Mouse (Mus musculus) lung, embryonic 14.5 days (tissue): ENCODE measurements around the gene Scgb1c1. TPM values are rescaled to one million over a fixed set of nuclear protein-coding genes. Genes with fewer than 3 reads are reported as not detected.

ENCODE experiments used
- ATAC-seq: fragments of 200-750 bp; cut with Nextera tagmentation; 2 replicates; pipeline ENCODE4 v1.8.0; 2017; ENCODE audit warnings: mild to moderate bottlenecking, moderate TSS enrichment, moderate library complexity; ENCODE audit not compliant: insufficient read depth
- DNase-seq: peaks from one replicate; pipeline ENCODE4 v3.0.0-alpha.2; 2015
- H3K27ac ChIP-seq: fragments of 300-500 bp; sonication (generic); 2 replicates; pipeline ENCODE4 v1.5.1; 2014; ENCODE audit warnings: low read depth, mild to moderate bottlenecking, moderate library complexity
- H3K27me3 ChIP-seq: fragments of 300-500 bp; sonication (generic); 2 replicates; pipeline ENCODE4 v1.6.1; 2014; ENCODE audit warnings: low read length, control low read depth; ENCODE audit not compliant: insufficient read depth
- H3K36me3 ChIP-seq: fragments of 300-500 bp; sonication (generic); 2 replicates; pipeline ENCODE4 v1.6.1; 2014; ENCODE audit warnings: control low read depth; ENCODE audit not compliant: insufficient read depth
- H3K4me1 ChIP-seq: fragments of 300-500 bp; sonication (generic); 2 replicates; pipeline ENCODE4 v1.6.1; 2014; ENCODE audit warnings: antibody characterized with exemption, control low read depth; ENCODE audit not compliant: insufficient read depth
- H3K4me2 ChIP-seq: fragments of 300-500 bp; sonication (generic); 2 replicates; pipeline ENCODE4 v1.6.1; 2014; ENCODE audit warnings: mild to moderate bottlenecking
- H3K4me3 ChIP-seq: fragments of 300-500 bp; sonication (generic); 2 replicates; pipeline ENCODE4 v1.5.1; 2014; ENCODE audit warnings: low read depth, low read length
- H3K9ac ChIP-seq: fragments of 300-500 bp; sonication (generic); 2 replicates; pipeline ENCODE4 v1.6.1; 2014
- H3K9me3 ChIP-seq: fragments of 300-500 bp; sonication (generic); 2 replicates; pipeline ENCODE4 v1.6.1; 2016; ENCODE audit warnings: low read depth, low read length, control low read depth
- CTCF ChIP-seq: IDR thresholded peaks from 2 replicates; pipeline ENCODE4 v1.5.1; 2016; ENCODE audit warnings: antibody characterized with exemption, low read depth
- WGBS: fragments of 180-500 bp; shearing (Covaris S2); extraction: QIAGEN DNeasy Blood & Tissue Kit; methylation state at CpG from one replicate; pipeline ENCODE4 v1.1.7; 2014; 5-methylcytosine and 5-hydroxymethylcytosine counted together
- polyA plus RNA-seq: library from polyadenylated mRNA; unstranded; fragments of >200 nt; fragmentation: Nextera tagmentation; extraction: Ambion mirVana; gene quantifications from 2 replicates; pipeline ENCODE4 v1.2.1, GENCODE M21; 2014

Scgb1c1 gene
- polyA plus RNA-seq, 1 experiment from 2014 or later = not detected

- H3K9me3 ChIP-seq = no peaks in the 10 kb centered on the region
- WGBS = 70% methylated on average over 7 of the region's 7 CpGs
- no peaks in the 10 kb centered on the region for H3K36me3 ChIP-seq
- no peak overlapping the region for H3K9ac ChIP-seq
- H3K27me3 ChIP-seq = peaks cover 7% of the 10 kb centered on the region; the same call in 1 of the 2 replicates
- no peak for TF ChIP-seq CTCF
- DNase-seq (no peak), ATAC-seq (no peak)
- no peak overlapping the region for H3K4me2 ChIP-seq
- H3K4me3 ChIP-seq = no peak overlapping the region
- H3K4me1 ChIP-seq = no peaks in the 10 kb centered on the region
- H3K27ac ChIP-seq = no peak overlapping the region
These were observed 1.5 kb upstream of the Scgb1c1 start for GRCm38 (mm10) chr7:140843806-140844205.

- Histone ChIP-seq H3K9ac (no peak overlapping the region), H3K4me2 (no peak overlapping the region), H3K9me3 (no peaks in the 10 kb centered on the region), H3K27me3 (peaks cover 7% of the 10 kb centered on the region; the same call in 1 of the 2 replicates), H3K4me1 (no peaks in the 10 kb centered on the region), H3K27ac (no peak overlapping the region), H3K36me3 (no peaks in the 10 kb centered on the region), H3K4me3 (no peak overlapping the region)
- ATAC-seq = no peak
- DNase-seq = no peak
- peak; percentile 20; the same call in 1 of the 2 replicates for TF ChIP-seq CTCF
- 59% methylated on average over 4 of the region's 4 CpGs for WGBS
These were observed 336 bp downstream of the Scgb1c1 start for GRCm38 (mm10) chr7:140845683-140846082.

- Histone ChIP-seq H3K4me2 (no peak overlapping the region), H3K9me3 (no peaks in the 10 kb centered on the region), H3K27me3 (no peaks in the 10 kb centered on the region), H3K4me3 (no peak overlapping the region), H3K27ac (no peak overlapping the region), H3K4me1 (no peaks in the 10 kb centered on the region), H3K9ac (no peak overlapping the region), H3K36me3 (peaks cover 5% of the 10 kb centered on the region)
- ATAC-seq (no peak), DNase-seq (no peak)
- TF ChIP-seq CTCF = no peak
- WGBS = 76% methylated on average over 10 of the region's 10 CpGs
These were observed 1.3 kb downstream of the Scgb1c1 start for GRCm38 (mm10) chr7:140846676-140847075.

- Histone ChIP-seq H3K9me3 (no peaks in the 10 kb centered on the region), H3K36me3 (peaks cover 18% of the 10 kb centered on the region), H3K4me2 (no peak within 1 kb of the TSS), H3K9ac (no peak within 1 kb of the TSS), H3K27ac (no peak within 1 kb of the TSS), H3K4me3 (no peak within 1 kb of the TSS), H3K27me3 (no peaks in the 10 kb centered on the region), H3K4me1 (no peaks in the 10 kb centered on the region)
- ATAC-seq (peak; percentile 9; the same call in 1 of the 2 replicates), DNase-seq (peak; percentile 81)
- peak; percentile 16; the same call in 1 of the 2 replicates for TF ChIP-seq CTCF
- WGBS = 50% methylated on average over 11 of the region's 11 CpGs
These were observed 2.6 kb downstream of the Scgb1c1 start, which contains the start of gene Odf3 for GRCm38 (mm10) chr7:140847755-140848580. TSS of gene Odf3 (plus strand) at chr7:140847805.

GRCm38 (mm10) chr7:140848591-140848990 is 3.2 kb downstream of the Scgb1c1 start:
- H3K4me1 ChIP-seq = no peaks in the 10 kb centered on the region
- H3K27me3 ChIP-seq = no peaks in the 10 kb centered on the region
- H3K4me2 ChIP-seq = no peak overlapping the region
- DNase-seq (no peak), ATAC-seq (no peak)
- peaks cover 24% of the 10 kb centered on the region for H3K36me3 ChIP-seq
- H3K9ac ChIP-seq = no peak overlapping the region
- H3K27ac ChIP-seq = no peak overlapping the region
- H3K9me3 ChIP-seq = no peaks in the 10 kb centered on the region
- 96% methylated on average over 10 of the region's 10 CpGs for WGBS
- H3K4me3 ChIP-seq = no peak overlapping the region
- no peak for TF ChIP-seq CTCF

- 88% methylated on average over 4 of the region's 4 CpGs for WGBS
- no peak overlapping the region for H3K4me2 ChIP-seq
- H3K36me3 ChIP-seq = peaks cover 35% of the 10 kb centered on the region
- H3K27ac ChIP-seq = no peak overlapping the region
- H3K9me3 ChIP-seq = no peaks in the 10 kb centered on the region
- no peak overlapping the region for H3K9ac ChIP-seq
- ATAC-seq (no peak), DNase-seq (no peak)
- TF ChIP-seq CTCF = no peak
- H3K4me3 ChIP-seq = no peak overlapping the region
- H3K4me1 ChIP-seq = no peaks in the 10 kb centered on the region
- H3K27me3 ChIP-seq = no peaks in the 10 kb centered on the region
These were observed 6.6 kb downstream of the Scgb1c1 start for GRCm38 (mm10) chr7:140851916-140852315.

- TF ChIP-seq CTCF = no peak
- Histone ChIP-seq H3K9ac (no peak overlapping the region), H3K9me3 (no peaks in the 10 kb centered on the region), H3K27ac (no peak overlapping the region), H3K4me3 (no peak overlapping the region), H3K27me3 (no peaks in the 10 kb centered on the region), H3K4me2 (no peak overlapping the region), H3K4me1 (peaks cover 4% of the 10 kb centered on the region; the same call in 1 of the 2 replicates), H3K36me3 (peaks cover 36% of the 10 kb centered on the region)
- DNase-seq = no peak
- no peak for ATAC-seq
- 80% methylated on average over 9 of the region's 9 CpGs for WGBS
These were observed 8.0 kb downstream of the Scgb1c1 start for GRCm38 (mm10) chr7:140853386-140853785.
